Mouse (Mus musculus) forebrain, embryonic 16.5 days (tissue): ENCODE measurements around the gene Arntl. TPM values are rescaled to one million over a fixed set of nuclear protein-coding genes. Genes with fewer than 3 reads are reported as not detected.
"Not testable (repeated sequence)": the region's sequence is repeated elsewhere in the genome, so short reads cannot be mapped to it uniquely, and the experiment has no call there.

ENCODE experiments used
- ATAC-seq: fragments of 200-750 bp; cut with Nextera tagmentation; 2 replicates; pipeline ENCODE4 v1.8.0; 2017; ENCODE audit warnings: mild to moderate bottlenecking, moderate library complexity
- H3K27ac ChIP-seq: fragments of 300-500 bp; sonication (generic); 2 replicates; pipeline ENCODE4 v1.5.1; 2014; ENCODE audit warnings: low read length, control low read depth
- H3K27me3 ChIP-seq: fragments of 300-500 bp; sonication (generic); replicated peaks from 2 replicates; pipeline ENCODE4 v1.6.1; 2014; ENCODE audit warnings: low read length; ENCODE audit not compliant: control insufficient read depth, insufficient read depth
- H3K36me3 ChIP-seq: fragments of 300-500 bp; sonication (generic); 2 replicates; pipeline ENCODE4 v1.6.1; 2014; ENCODE audit not compliant: control insufficient read depth, insufficient read depth
- H3K4me1 ChIP-seq: fragments of 300-500 bp; sonication (generic); replicated peaks from 2 replicates; pipeline ENCODE4 v1.6.1; 2014; ENCODE audit warnings: low read length; ENCODE audit not compliant: control insufficient read depth, insufficient read depth
- H3K4me2 ChIP-seq: fragments of 300-500 bp; sonication (generic); 2 replicates; pipeline ENCODE4 v1.6.1; 2014; ENCODE audit warnings: mild to moderate bottlenecking, low read length, control low read depth
- H3K4me3 ChIP-seq: fragments of 300-500 bp; sonication (generic); replicated peaks from 2 replicates; pipeline ENCODE4 v1.5.1; 2014; ENCODE audit warnings: mild to moderate bottlenecking, low read length, control low read depth
- H3K9ac ChIP-seq: fragments of 300-500 bp; sonication (generic); replicated peaks from 2 replicates; pipeline ENCODE4 v1.6.1; 2014; ENCODE audit warnings: low read depth, low read length, control low read depth
- H3K9me3 ChIP-seq: fragments of 300-500 bp; sonication (generic); 2 replicates; pipeline ENCODE4 v1.6.1; 2016; ENCODE audit warnings: low read length; ENCODE audit not compliant: control insufficient read depth
- WGBS: fragments of 180-500 bp; shearing (Covaris S2); extraction: QIAGEN DNeasy Blood & Tissue Kit; methylation state at CpG from one replicate; pipeline ENCODE4 v1.1.7; 2014; 5-methylcytosine and 5-hydroxymethylcytosine counted together
- polyA plus RNA-seq: library from polyadenylated mRNA; unstranded; fragments of >200 nt; fragmentation: Nextera tagmentation; extraction: Ambion mirVana; gene quantifications from 2 replicates; pipeline ENCODE4 v1.2.1, GENCODE M21; 2015

The Arntl gene
- polyA plus RNA-seq, 1 experiment from 2014 or later, result 15.6 TPM

DNA sequence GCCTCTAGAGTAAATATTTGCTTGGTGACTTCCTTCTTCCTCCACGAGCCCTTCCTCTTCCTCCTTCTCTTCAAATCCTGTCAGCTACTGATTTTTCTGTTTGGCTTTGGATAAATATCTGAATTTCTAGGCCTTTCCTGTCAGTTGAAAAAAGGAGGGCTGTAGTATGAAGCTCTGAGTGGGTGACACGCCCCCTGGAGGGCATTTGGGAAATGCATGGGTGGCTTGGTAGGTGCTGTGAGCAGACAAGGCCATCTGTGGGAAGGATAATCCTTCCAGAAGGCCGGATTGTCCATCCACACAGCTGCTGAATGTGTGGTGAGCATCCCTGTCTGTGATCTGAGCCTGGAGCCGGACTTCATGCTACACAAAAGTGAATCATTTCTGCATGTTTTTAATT is 48.8 kb downstream of the Arntl start:
- no peak for ATAC-seq

DNA sequence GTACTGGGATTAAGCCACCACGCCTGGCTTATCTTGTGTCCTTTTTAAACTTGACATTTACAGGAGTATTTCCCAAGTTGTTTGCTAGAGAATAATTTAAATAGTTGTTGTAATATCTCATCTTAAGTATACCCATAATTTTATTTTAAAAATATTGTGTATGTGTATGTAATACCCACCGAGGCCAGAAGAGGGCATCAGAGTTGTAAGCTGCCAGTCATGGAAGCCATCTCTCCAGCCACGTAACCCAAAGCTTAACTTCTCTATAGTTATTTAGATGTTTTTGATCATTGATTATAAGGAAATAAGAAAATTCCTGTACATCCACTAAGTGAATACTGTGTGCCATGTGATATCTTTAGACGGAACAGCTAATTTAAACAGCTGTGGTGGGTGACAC is 51.2 kb downstream of the Arntl start:
- H3K36me3 ChIP-seq, result no peaks in the 10 kb centered on the region
- no peaks in the 10 kb centered on the region for H3K9me3 ChIP-seq
- H3K4me2 ChIP-seq, result no peak overlapping the region
- no peaks in the 10 kb centered on the region for H3K27me3 ChIP-seq
- peaks cover 5% of the 10 kb centered on the region; the same call in 1 of the 2 replicates for H3K4me1 ChIP-seq
- H3K4me3 ChIP-seq, result no peak overlapping the region
- H3K9ac ChIP-seq, result no peak overlapping the region
- WGBS, result 84% methylated on average over 4 of the region's 4 CpGs
- no peak overlapping the region for H3K27ac ChIP-seq
- ATAC-seq, result no peak

More for the DNA sequence above, 48.8 kb downstream of the Arntl start:
- 54% methylated on average over 4 of the region's 4 CpGs for WGBS
- H3K9me3 ChIP-seq, result no peaks in the 10 kb centered on the region
- H3K4me2 ChIP-seq, result no peak overlapping the region
- peaks cover 22% of the 10 kb centered on the region for H3K4me1 ChIP-seq
- no peak overlapping the region for H3K27ac ChIP-seq
- H3K9ac ChIP-seq, result no peak overlapping the region
- no peaks in the 10 kb centered on the region for H3K27me3 ChIP-seq
- no peaks in the 10 kb centered on the region for H3K36me3 ChIP-seq
- H3K4me3 ChIP-seq, result no peak overlapping the region

DNA sequence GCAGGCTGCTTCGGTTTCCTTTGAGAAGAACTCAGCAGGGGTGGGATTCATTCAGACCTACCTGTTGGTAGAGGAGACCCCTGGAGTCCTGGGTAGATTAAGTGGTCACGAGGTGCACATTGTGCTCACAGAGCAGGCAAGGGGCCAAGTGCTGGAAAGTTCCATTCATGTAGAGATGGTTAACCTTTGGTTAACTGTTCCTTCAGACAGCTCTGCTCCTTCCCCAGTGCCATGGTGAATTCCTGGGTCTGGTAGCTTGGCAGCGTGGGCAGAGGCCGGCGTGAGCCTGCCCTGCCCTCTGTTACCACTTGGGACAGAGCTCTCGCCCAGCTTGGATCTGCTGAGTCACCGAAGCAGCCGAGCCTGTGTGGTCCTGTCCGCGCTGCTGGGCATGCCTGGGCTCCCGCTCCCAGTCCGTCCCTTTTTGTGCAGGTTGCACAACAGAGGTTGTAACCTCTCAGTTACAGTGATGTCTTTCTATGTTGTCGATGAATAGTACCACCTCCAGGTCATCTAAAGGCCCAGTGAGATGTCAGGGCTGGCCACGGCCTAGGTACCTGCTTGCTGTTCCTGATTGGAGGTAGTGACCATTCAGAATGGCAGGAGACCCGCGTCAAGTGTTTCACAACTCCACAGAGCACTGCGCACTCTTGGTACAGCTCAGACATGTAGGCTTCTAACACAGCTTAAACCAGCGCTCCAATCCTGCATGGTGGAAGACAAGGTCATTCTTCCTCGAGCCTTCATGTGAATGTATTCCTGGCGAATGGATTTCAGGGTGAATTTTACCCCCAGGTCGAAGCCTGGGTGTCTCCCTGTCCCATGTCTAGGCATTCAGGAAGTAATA is 53.3 kb downstream of the Arntl start:
- H3K27ac ChIP-seq, result no peak overlapping the region
- 41% methylated on average over 21 of the region's 21 CpGs for WGBS
- no peaks in the 10 kb centered on the region for H3K27me3 ChIP-seq
- peak; percentile 73 for ATAC-seq
- no peak overlapping the region for H3K9ac ChIP-seq
- H3K36me3 ChIP-seq, result no peaks in the 10 kb centered on the region
- peaks cover 5% of the 10 kb centered on the region; the same call in 1 of the 2 replicates for H3K4me1 ChIP-seq
- H3K4me2 ChIP-seq, result no peak overlapping the region
- no peaks in the 10 kb centered on the region for H3K9me3 ChIP-seq
- H3K4me3 ChIP-seq, result no peak overlapping the region

DNA sequence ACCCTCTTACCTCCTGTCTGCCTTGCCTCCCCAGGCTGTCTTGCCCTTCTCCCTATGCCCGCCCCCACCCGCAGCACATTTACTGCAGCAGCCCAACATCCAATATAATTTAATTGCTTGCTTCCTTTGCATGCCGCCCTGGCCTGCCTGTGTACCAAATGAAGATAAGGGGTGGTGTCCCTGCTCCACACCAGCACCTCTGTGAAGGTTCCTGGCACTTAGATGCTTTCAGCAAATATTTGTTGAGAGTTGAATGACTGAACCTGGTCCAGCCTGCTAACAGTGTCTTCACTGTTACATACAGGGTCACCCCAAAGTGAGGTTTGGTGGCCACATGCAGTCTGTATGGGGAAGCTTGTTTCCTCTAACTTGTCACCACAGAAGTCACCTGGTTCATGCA is 54.4 kb downstream of the Arntl start:
- ATAC-seq, result no peak
- no peak overlapping the region for H3K9ac ChIP-seq
- no peaks in the 10 kb centered on the region for H3K27me3 ChIP-seq
- H3K9me3 ChIP-seq, result no peaks in the 10 kb centered on the region
- H3K4me3 ChIP-seq, result no peak overlapping the region
- WGBS, result 74% methylated on average over 3 of the region's 3 CpGs
- H3K4me2 ChIP-seq, result no peak overlapping the region
- H3K4me1 ChIP-seq, result peaks cover 5% of the 10 kb centered on the region; the same call in 1 of the 2 replicates
- no peaks in the 10 kb centered on the region for H3K36me3 ChIP-seq
- no peak overlapping the region for H3K27ac ChIP-seq

DNA sequence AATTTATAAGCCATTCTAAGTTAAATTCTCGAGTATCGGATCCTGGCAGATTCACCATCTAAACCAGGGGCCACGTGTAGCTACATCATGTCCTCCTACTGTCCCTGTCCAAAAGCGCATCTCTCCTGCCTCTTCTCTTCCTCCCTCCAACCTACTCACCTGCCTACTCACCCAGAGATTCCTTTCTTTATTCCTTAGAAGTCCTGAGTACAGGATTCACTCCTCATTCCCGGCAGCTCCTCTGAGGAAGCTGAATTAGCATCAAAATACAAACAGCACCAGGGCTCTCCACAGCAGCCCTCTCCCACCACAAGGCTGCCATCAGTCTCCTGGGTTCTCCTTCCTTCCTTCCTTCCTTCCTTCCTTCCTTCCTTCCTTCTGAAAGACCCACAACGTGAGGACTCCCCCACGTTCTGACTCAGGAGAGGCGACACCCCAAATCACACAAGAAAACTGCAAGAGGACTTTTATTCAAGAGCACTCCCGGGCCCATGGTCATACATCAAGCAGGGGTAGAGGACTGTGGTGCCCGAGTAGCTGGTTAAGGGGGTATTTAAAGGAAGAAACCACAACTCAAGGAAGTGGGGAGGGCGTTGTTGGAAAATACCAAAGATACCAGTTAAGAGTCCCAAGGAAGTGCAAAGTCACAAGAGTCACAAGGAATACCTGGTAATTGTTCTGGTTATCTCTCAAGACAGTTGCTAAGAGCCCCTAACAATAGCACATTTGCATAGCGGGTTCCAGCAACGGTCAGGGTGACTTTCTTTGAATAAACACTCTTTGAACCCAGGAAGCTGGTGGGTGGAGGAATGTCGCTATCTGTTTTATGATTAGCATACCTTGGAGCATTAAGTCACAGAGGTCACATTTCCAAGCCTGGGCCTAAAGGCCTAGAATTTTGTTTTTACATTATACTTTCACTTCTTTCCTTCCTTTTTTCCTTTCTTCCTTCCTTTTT is 55.5 kb downstream of the Arntl start:
- H3K27me3 ChIP-seq, H3K4me3 ChIP-seq, H3K9me3 ChIP-seq, H3K4me2 ChIP-seq, H3K4me1 ChIP-seq, ATAC-seq, H3K9ac ChIP-seq, H3K36me3 ChIP-seq, H3K27ac ChIP-seq: not testable (repeated sequence)
- 51% methylated on average over 14 of the region's 14 CpGs for WGBS

DNA sequence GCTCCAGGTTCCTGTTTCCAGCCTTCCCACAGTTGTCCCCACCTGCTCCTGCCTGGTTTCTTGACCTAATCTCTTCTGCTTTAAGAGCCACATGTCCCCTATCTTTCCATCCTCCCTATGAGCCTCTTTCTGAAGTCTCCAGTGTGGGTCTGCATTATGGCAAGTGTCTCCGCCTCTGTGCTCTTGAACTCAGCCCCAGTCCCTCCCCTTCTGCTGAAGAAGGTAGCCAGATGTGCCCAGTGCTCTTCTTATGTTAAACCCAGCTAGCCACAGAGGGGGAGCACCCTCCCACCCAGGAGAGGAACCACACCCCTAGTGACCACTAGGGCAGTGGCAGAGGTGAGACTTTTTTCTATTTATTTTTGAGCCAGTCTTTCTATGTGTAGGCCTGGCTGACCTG is 56.7 kb downstream of the Arntl start:
- H3K27ac ChIP-seq, result no peak overlapping the region
- peaks cover 5% of the 10 kb centered on the region; the same call in 1 of the 2 replicates for H3K4me1 ChIP-seq
- H3K4me2 ChIP-seq, result no peak overlapping the region
- ATAC-seq, result no peak
- no peak overlapping the region for H3K9ac ChIP-seq
- 100% methylated on average over 1 of the region's 1 CpGs for WGBS
- H3K36me3 ChIP-seq, result no peaks in the 10 kb centered on the region
- no peak overlapping the region for H3K4me3 ChIP-seq
- no peaks in the 10 kb centered on the region for H3K27me3 ChIP-seq
- H3K9me3 ChIP-seq, result no peaks in the 10 kb centered on the region

DNA sequence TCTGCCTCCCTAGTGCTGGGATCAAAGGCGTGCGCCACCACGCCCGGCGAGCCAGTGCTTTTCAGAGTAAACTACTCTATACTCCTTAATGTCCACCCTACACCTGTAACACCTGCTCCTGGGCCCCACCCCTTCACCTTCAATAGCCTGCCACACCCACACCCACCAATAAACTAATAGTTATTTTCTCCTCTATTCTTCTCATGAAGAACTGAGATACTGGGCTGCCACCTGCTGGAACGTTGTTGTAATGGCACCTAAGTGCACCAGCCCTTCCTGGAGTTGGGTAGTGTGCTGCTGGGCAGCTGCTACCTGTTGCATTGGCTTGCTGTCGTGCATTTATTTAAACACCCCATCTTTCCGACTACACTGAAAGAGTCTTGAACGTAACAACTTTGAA is 61.0 kb downstream of the Arntl start:
- Histone ChIP-seq H3K9me3 (no peaks in the 10 kb centered on the region), H3K4me1 (no peaks in the 10 kb centered on the region), H3K4me3 (no peak overlapping the region), H3K9ac (no peak overlapping the region), H3K27me3 (no peaks in the 10 kb centered on the region), H3K27ac (no peak overlapping the region), H3K4me2 (no peak overlapping the region), H3K36me3 (no peaks in the 10 kb centered on the region)
- 75% methylated on average over 9 of the region's 9 CpGs for WGBS
- no peak for ATAC-seq

GRCm38 (mm10) chr7:113269081-113269480 is 61.8 kb downstream of the Arntl start:
- Histone ChIP-seq H3K4me3 (no peak overlapping the region), H3K9ac (no peak overlapping the region), H3K9me3 (no peaks in the 10 kb centered on the region), H3K4me2 (no peak overlapping the region), H3K27me3 (no peaks in the 10 kb centered on the region), H3K4me1 (no peaks in the 10 kb centered on the region), H3K36me3 (no peaks in the 10 kb centered on the region), H3K27ac (no peak overlapping the region)
- ATAC-seq, result no peak

DNA sequence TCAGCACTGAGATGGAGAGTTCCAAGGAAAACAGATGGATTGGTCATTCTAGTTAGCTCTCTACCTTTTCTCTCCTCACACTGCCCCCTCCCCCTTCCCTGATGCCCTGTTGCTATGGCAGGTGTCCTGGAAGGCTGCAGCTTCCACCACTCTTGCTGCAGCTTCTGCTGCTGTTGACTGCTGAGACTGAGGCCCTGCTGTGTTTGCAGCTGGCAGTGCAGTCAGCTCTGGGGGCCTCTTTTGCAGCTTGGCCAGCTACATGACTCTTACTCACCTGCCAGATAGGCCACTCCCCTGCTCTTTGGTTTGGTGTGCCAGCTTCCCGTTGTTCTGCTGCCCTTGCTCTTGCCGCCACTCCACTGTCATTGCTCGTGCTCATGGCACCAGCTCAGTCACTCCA is 62.7 kb downstream of the Arntl start:
- Histone ChIP-seq H3K27ac (no peak overlapping the region), H3K9ac (no peak overlapping the region), H3K9me3 (no peaks in the 10 kb centered on the region), H3K4me1 (no peaks in the 10 kb centered on the region), H3K27me3 (no peaks in the 10 kb centered on the region), H3K4me2 (no peak overlapping the region), H3K4me3 (no peak overlapping the region), H3K36me3 (no peaks in the 10 kb centered on the region)
- ATAC-seq, result no peak
- 60% methylated on average over 3 of the region's 3 CpGs for WGBS
